Mouse (Mus musculus): ENCODE measurements around the gene Fbl.

DNA sequence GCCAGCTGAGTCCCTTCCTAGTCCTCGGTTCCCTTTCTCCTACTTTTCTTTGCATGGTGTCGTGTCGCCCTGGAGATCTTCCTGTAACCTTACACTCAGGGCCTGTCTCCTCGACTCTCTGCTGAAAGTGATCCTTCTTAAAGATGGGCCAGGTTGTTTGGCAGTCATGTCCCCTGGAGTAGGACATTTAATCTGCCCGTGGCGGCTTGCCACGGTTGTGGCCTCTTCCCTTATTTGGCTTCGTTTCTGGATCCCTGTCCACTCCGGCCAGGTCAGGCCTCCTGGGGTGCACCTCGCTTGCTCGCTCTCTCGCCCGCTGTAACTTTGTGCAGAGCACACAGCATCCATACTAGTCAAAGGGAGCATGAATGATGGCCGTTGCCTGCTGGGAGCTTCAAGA lies 27.0 kb downstream of the Fbl start:
- TF ChIP-seq CTCF (IDR thresholded peaks at IDR 0.05; ENCODE audit: low read depth) (no peak), EP300 (IDR thresholded peaks at IDR 0.05; ENCODE audit: low read depth) (no peak)

All from liver, embryonic 14.5 days (tissue).